Mouse (Mus musculus) adrenal gland, postnatal 36 days (tissue): Measurements from ENCODE around the gene Unc13d. TPM values are rescaled to one million over a fixed set of nuclear protein-coding genes. Genes with fewer than 3 reads are reported as not detected.

Source experiments
- DNase-seq, 2 experiments: peaks; one replicate each; pipeline ENCODE4 v3.0.0; 2021; ENCODE audit warnings: mixed read lengths in 1 of 2
- total RNA-seq, 2 experiments: library from RNA; stranded (reverse); gene quantifications; 2 replicates each; pipeline ENCODE4 v1.2.3; 2021

Unc13d gene
- total RNA-seq, 2 experiments from 2014 or later: 0.49 to 0.66 TPM

- DNase-seq: peak in 1 of 2 experiments; percentile 75
Measured at GRCm38 (mm10) chr11:116078221-116078620, 460 bp upstream of the Unc13d start.

- no peak for DNase-seq
Measured at GRCm38 (mm10) chr11:116076836-116077235, 925 bp downstream of the Unc13d start.

GRCm38 (mm10) chr11:116076266-116076540 is 1.6 kb downstream of the Unc13d start:
- DNase-seq: no peak

- peak in 1 of 2 experiments; percentile 42 for DNase-seq
Measured at GRCm38 (mm10) chr11:116075539-116076265, 2.1 kb downstream of the Unc13d start.

- DNase-seq: no peak
Measured at GRCm38 (mm10) chr11:116074436-116074991, 3.2 kb downstream of the Unc13d start.

- DNase-seq: no peak
Measured at GRCm38 (mm10) chr11:116072608-116073007, 5.2 kb downstream of the Unc13d start.

GRCm38 (mm10) chr11:116071510-116071909 is 6.3 kb downstream of the Unc13d start:
- DNase-seq: peak in 1 of 2 experiments; percentile 52

GRCm38 (mm10) chr11:116065345-116065744 is 12.4 kb downstream of the Unc13d start:
- no peak for DNase-seq

- peak in 1 of 2 experiments; percentile 54 for DNase-seq
Measured at GRCm38 (mm10) chr11:116064187-116064867, 13.4 kb downstream of the Unc13d start.

- no peak for DNase-seq
Measured at GRCm38 (mm10) chr11:116063562-116063961, 14.2 kb downstream of the Unc13d start.

- no peak for DNase-seq
Measured at GRCm38 (mm10) chr11:116062521-116062920, 15.2 kb downstream of the Unc13d start.

GRCm38 (mm10) chr11:116061641-116062415 is 15.9 kb downstream of the Unc13d start:
- no peak for DNase-seq

GRCm38 (mm10) chr11:116060596-116060995 is 17.2 kb downstream of the Unc13d start:
- DNase-seq: no peak

- DNase-seq: no peak
Measured at GRCm38 (mm10) chr11:116059691-116060025, 18.1 kb downstream of the Unc13d start.

- no peak for DNase-seq
Measured at GRCm38 (mm10) chr11:116058868-116059690, 18.7 kb downstream of the Unc13d start.

- no peak for DNase-seq
Measured at GRCm38 (mm10) chr11:116058022-116058614, 19.6 kb downstream of the Unc13d start.

- DNase-seq: no peak
Measured at GRCm38 (mm10) chr11:116057237-116057881, 20.4 kb downstream of the Unc13d start.

GRCm38 (mm10) chr11:116055873-116056272 is 21.9 kb downstream of the Unc13d start:
- DNase-seq: no peak

- DNase-seq: no peak
Measured at GRCm38 (mm10) chr11:116053510-116054229, 24.1 kb downstream of the Unc13d start.

- DNase-seq: no peak
Measured at GRCm38 (mm10) chr11:116050196-116050595, 27.6 kb downstream of the Unc13d start.
